ENCODE assay signal across 10 mouse cellular contexts in genomic region chr11:52335924-52336323, GRCm38 (mm10). TPM values are rescaled to one million over a fixed set of nuclear protein-coding genes. Genes with fewer than 3 reads are reported as not detected.
DNase-seq lines count a peak whose midpoint lies in the region; ATAC-seq and TF ChIP-seq lines count a peak whose summit lies in the region.
"Had no signal": no experiment of that assay in that cellular context is flagged by ENCODE, and none has a peak within 500 bp of the region (broad histone marks: within the 10 kb centered on the region; RNA-seq: fewer than 3 reads in every experiment).

No protein-coding gene starts in this region.

- no peak overlapping the region for H3K4me3 ChIP-seq in layer of hippocampus, adult 2 months
- H3K4me3 ChIP-seq in thymus, adult 2 months (ENCODE audit: control insufficient read depth, insufficient read depth, low read length), result peak overlapping the region; percentile 12; the same call in 1 of the 2 replicates

- H3K27ac ChIP-seq in layer of hippocampus, adult 2 months, result 0 out of 2 replicates have a peak overlapping the region, but pooled peaks have one; percentile 11
- H3K27ac ChIP-seq in thymus, adult 2 months (ENCODE audit: control insufficient read depth, insufficient read depth, low read length), result peak overlapping the region; percentile 98

- no peaks in the 10 kb centered on the region for H3K36me3 ChIP-seq in thymus, adult 2 months (ENCODE audit: control insufficient read depth, insufficient read depth, low read length)

- TF ChIP-seq CTCF in layer of hippocampus, adult 2 months (conservative IDR thresholded peaks at IDR 0.05), result no peak
- no peak for TF ChIP-seq CTCF in thymus, adult 2 months (IDR thresholded peaks at IDR 0.05; ENCODE audit: borderline replicate concordance, control insufficient read depth, extremely low read depth, insufficient read depth, low read length, poor library complexity)

- no peak for ATAC-seq in granulocyte monocyte progenitor cell, adult 5-6 weeks (replicated peaks; ENCODE audit: poor library complexity, severe bottlenecking)
- ATAC-seq: Patski had no signal

- no peak for TF ChIP-seq POLR2A in thymus, adult 2 months (IDR thresholded peaks at IDR 0.05; ENCODE audit: control insufficient read depth, extremely low read depth, insufficient read depth, low read length, poor library complexity)

- peaks cover 70% of the 10 kb centered on the region for H3K4me1 ChIP-seq in thymus, adult 2 months (replicated peaks; ENCODE audit: control insufficient read depth, insufficient read depth, low read length)

- DNase-seq in layer of hippocampus, adult 18-20 months (ENCODE audit: low spot score in 2 of 2), result peak; percentile 54 to 63
- DNase-seq in layer of hippocampus, adult 9-10 months (ENCODE audit: low spot score), result no peak
- DNase-seq in cerebellum, adult 8-10 months, result peak; percentile 51
- DNase-seq in layer of hippocampus, adult 2 months (ENCODE audit: low spot score in 2 of 2), result peak; percentile 46 to 77
- DNase-seq in thymus, adult 2 months, result peak; percentile 75
- DNase-seq in spleen, adult 12 weeks (ENCODE audit: low spot score), result no peak
- no peak for DNase-seq in adrenal gland, postnatal 25 days
- DNase-seq: gastrocnemius, postnatal 36 days had no signal

- no peaks in the 10 kb centered on the region for H3K27me3 ChIP-seq in thymus, adult 2 months (ENCODE audit: control insufficient read depth, insufficient read depth, low read length)
- H3K27me3 ChIP-seq: Patski had no signal

- WGBS in thymus, adult 2 months, result 22% methylated on average over 7 of the region's 7 CpGs

RNA-seq across cellular contexts. Expression of gene Vdac1, which starts 24.7 kb away (rescaled TPM):
- total RNA-seq in layer of hippocampus, adult 18-20 months (2021), result 100 to 1,000 TPM; 522 to 543 TPM
- 100 to 1,000 TPM; 513 to 524 TPM for total RNA-seq in layer of hippocampus, adult 2 months (2021)
- 64.8 and 70.3 TPM in 2 replicates for polyA plus RNA-seq in thymus, adult 2 months (2012; rRNA removed)
- total RNA-seq in granulocyte monocyte progenitor cell, adult 5-6 weeks (2014; fragmentation: Nextera tagmentation), result 126 and 132 TPM in 2 replicates
- total RNA-seq in granulocyte monocyte progenitor cell, adult 5-6 weeks (2017), result 205 and 244 TPM in 2 replicates
- 410 and 432 TPM in 2 replicates for total RNA-seq in adrenal gland, postnatal 25 days (2021)

RNA-seq across cellular contexts. Expression of gene Tcf7, which starts 53.1 kb away (rescaled TPM):
- total RNA-seq in layer of hippocampus, adult 18-20 months (2021), result 1 to 10 TPM; 2.6 to 3.1 TPM
- 1 to 10 TPM; 2.9 TPM for total RNA-seq in layer of hippocampus, adult 2 months (2021)
- 2,910 and 3,273 TPM in 2 replicates for polyA plus RNA-seq in thymus, adult 2 months (2012; rRNA removed)
- total RNA-seq in granulocyte monocyte progenitor cell, adult 5-6 weeks (2014; fragmentation: Nextera tagmentation), result 1.4 TPM in 1 of 2 replicates, not detected in the other
- 0.30 and 0.82 TPM in 2 replicates for total RNA-seq in granulocyte monocyte progenitor cell, adult 5-6 weeks (2017)
- 38.8 and 41.3 TPM in 2 replicates for total RNA-seq in adrenal gland, postnatal 25 days (2021)

Comparison
In these comparisons a context has a peak if more than half of its experiments do, and no peak if none do; other contexts are left out.
1. DNase-seq: peak in layer of hippocampus, adult 18-20 months (2 of 2), cerebellum, adult 8-10 months (single experiment), layer of hippocampus, adult 2 months (2 of 2) and thymus, adult 2 months (single experiment); none in layer of hippocampus, adult 9-10 months (single experiment), spleen, adult 12 weeks (single experiment) and adrenal gland, postnatal 25 days (single experiment).